Mouse (Mus musculus) c-Kit-negative CD71-positive TER-119-positive erythroid progenitor cells, embryonic 14.5 days (primary cell): ENCODE results near the gene Susd4.

Source experiments
- DNase-seq: peaks from one replicate; pipeline ENCODE4 v3.0.0-alpha.2; 2013; ENCODE audit warnings: low read depth, low spot score

Gene Susd4

DNA sequence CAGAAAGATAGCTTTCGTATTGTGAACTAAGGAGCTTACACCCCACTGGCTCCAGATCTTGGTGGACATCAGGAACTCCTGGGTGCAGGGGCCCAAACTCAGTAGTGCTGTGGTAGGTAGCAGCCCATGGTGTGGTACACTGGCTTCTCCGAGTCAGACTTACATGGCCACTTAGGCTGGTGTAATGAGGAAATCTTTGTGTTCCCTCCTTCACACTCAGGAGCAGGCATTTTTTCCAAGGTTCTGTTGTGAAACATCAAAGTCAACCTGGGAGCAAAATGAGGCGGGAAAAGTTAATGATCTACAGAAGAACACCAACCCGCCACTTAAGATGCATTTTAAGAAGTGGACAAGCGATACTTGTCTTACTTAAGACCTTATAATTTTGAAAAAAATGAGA, 21.8 kb downstream of the Susd4 start:
- DNase-seq = no peak

DNA sequence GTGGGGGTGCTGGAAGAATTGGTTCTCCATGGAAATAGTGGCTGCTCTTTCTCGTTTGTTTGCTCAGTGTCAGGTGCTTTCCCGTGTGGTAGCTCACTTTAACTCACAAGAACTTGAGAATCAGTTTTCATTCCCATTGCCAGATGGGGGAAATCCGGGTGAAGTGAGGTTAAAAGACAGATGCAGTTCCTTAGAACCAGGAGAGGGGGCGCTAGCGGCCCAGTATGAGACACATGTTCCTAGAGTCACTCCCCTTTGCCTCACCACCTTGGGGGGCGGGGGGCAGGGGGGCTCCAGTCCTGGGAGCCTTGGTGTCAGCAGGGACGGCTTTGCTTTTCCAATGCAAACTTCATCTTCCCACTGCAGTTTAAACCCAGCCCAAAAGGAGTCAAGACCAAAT, 23.4 kb downstream of the Susd4 start:
- DNase-seq = no peak

DNA sequence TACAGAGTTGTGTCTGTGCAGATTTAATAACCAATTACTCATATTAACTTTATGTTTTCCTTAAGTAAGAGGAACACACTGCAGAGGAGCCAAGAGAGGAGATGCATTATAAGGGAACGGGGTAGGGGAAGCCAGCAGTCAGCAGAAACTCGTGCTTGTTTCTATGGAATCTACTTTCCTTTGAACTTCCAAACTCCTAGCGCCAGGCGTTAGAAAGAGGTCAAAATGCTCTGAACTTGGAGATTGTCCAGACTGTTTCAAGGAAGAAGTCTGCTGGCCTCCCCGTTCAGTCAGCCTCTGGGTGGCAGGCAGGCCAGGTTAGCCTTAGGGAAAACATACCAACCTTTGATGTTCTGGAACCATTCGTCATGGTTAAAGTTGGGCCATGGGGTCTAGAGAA, 25.2 kb downstream of the Susd4 start:
- no peak for DNase-seq

DNA sequence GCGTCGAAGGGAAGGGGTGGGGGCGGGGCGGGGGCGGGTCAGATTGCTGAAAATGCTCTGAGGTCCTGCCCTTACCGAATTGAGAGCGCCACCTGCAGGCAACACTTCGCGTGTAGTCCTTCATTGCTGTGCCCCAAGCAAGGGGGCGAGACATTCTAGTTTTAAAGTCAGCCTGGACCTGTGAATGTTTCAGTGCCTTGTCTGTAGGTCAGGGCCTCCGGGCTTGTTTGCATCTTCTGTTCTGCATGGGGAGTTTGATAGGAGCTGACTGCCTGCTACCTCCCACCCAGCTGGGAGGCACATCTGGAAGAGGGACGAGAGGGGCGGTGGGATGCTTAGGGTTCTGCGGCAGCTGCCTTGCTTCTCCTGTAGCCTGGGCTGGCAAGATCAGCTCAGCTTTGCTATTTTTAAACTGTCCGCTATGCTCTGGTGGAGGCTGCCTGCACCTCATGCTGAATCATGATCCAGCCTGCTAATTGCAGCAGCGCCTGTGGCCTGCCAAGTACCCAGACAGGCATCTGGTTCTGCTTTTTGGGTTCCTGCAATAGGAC, 28.9 kb downstream of the Susd4 start:
- no peak for DNase-seq

DNA sequence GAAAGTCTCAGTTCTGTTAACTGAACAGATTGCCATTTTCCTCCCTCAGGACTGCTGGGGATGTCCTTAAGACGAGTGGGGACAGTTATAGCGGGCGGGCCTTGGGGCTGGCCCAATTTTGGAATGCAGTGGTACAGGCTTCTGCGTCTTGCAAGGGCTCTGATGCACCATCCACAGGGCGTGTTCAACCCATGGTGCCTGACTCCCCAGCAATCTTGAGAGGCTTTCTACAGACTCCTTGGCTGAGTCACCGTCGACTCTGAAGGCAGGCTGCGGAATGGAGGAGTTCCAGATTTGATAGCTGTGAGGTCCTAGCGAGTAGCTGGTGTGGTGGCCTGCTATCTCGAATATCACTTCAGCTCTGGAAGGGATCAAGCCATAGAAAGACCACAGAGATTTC, 30.6 kb downstream of the Susd4 start:
- DNase-seq = no peak

DNA sequence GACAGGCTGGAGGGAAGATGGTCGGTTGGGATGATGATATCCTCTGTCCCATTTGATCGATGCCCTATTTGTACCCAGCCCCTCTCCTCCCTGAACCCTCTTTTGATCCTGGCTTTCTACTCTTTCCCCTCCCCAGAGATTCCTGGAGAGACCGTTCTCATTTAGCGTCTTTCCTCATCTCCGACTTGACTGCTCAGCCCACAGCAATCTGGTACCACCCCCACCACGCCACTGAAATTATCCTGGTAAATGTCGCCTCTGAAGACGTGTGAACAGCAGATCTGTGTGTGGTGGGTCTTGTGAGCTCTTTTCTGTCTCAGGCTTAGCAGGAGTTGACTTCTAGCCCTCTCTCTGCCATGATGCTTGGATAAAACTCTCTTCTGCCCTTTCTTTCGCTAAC, 31.0 kb downstream of the Susd4 start:
- DNase-seq = no peak

DNA sequence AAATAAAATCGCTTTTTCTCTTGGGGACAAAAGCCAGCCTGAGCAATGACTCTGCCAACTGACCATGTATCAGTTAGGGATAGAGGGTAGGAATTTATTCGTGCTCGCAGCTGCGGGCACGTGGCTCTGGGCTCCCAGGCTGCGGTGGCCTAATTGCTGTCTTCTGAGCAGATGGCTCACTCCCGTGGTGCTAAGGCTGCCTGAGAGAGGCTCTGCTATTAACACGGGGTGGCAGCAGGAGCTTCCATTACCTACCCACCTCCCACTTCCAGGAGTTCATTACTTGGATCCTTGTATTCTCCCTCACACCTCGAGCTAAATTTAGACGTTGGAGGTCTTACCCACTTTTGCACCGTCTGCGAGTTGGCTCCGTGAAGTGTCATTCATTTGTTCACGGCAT, 33.4 kb downstream of the Susd4 start:
- DNase-seq = no peak

DNA sequence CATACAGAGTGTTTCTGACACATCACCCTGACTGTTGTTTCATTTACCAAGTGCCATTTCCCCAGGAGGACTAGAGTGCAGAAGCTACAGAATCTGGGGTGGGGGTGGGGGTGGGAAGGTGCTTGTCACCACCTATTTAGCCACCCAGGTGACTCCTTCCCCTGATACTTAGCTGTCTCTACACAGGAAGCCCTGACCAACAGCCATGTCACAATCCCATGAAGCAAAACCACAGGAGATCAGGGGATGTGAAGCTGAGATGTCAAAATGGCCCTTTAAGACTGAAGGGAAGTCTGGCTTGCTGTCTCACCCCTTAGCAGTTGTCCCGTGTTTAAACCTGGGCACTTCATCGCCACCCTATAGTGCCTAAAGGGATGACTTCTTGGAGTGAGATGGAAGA, 37.9 kb downstream of the Susd4 start:
- no peak for DNase-seq

DNA sequence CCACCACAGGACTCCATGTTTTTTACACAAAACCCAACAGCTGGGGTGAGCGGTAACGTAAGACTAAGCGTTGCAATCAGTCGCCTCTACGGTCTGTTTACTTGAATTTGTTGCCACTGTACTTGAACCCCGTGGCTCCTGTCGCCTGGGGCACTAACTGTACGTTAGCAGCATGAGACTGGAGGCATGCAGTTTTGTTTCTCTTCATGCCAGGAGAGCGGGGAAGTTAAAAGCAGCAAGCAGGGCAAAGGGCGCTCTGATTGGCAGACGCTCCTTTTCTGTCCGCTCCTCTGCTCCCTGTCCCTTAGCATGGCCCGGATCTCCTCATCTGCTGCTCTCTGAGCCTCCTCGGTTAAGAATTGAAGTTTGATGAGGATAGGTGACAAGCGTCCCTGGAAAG, 39.2 kb downstream of the Susd4 start:
- no peak for DNase-seq

DNA sequence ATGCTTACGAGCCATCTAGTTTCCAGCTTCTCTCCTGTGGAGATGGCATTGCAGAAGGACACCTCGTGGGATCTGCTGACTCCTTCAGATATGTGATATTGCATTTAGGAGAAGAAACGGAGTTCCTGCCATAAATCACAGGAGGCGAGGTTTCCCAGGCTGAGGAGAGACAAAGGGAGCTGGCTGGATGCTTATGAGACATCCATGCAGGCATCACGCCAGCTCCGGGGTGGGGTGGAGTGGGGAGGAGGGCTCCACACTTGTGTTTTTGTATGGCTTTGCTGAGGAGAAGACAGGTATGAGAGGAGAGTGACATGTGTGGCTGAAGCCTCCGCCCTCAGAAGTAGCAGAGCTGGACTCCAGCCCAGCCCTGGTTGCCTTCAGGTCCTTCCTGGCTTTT, 50.3 kb downstream of the Susd4 start:
- no peak for DNase-seq

DNA sequence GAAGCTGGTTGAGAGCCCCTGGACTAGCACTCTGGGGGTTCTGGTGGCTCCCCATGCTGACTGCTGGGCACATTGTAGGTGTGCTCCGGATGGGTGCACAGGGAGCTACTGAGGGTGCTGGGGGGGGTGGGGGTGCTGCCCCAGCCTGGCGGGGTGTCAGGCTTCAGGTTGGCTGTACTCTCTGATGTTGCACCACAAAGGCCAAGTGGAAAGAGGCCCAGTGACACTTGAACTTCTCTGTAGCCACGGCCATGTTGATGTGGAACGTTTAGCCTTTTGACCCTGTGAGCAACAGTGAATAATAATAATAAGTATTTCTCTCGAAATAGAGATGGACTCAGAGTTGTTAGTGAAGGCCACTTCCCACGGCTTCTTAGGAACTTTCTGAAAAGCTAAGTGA, 50.9 kb downstream of the Susd4 start:
- no peak for DNase-seq

DNA sequence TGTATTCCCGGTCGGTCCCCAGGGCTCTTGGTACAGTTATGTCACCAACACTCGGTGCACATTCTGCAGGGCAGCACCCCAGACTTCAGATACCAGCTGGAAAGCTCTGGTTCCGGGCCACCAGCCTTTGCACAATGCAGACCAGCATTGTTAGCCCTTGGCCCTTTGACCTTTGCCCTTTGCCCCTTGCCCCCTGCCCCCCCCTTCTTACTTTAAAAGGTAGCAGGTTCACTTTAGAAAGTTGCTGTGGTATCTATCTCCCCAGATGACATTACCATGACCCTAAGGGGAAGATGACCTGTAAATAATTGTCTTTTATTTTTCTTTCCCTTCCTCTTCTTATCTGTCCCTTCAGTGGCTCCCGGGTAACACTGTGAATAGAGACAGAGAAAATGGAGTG, 53.4 kb downstream of the Susd4 start:
- DNase-seq = no peak

DNA sequence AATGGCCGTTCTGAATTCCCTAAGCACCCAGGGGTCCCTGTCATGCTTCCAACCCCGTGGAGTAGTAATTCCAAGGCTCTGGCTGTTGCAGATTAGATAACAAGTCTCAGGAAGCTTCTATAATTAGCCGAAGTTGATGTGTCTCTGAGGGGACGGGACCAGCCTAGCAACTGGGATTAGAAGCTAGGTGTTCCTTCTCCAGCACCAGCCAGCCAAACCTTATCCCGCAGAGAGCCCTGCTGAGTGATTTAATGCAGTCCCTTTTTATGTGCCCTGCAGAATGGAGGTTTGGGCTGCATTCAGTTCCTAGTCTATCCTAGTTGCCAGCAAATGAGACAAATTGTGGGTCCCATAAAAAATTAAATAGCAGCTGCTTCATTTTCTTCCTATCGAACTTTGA, 54.0 kb downstream of the Susd4 start:
- no peak for DNase-seq

DNA sequence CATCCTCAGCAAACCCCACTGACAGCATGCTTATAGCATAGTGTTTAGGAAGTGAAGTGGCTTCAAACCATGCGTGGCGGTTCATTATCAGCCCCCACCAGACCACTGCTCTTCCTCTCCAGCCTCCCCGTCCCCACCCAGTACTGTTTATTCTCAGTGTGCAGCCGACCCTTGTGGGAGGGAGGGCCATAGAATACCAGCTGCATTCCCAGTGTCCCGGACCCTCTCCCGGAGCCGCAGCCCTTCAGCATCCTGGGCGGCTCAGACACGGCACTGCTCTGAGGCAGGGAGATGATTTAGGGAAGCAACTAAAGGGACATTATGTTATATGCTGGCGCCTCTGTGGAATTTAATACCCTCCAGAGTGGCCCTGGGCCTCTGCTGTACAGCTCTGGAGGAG, 55.3 kb downstream of the Susd4 start:
- no peak for DNase-seq

DNA sequence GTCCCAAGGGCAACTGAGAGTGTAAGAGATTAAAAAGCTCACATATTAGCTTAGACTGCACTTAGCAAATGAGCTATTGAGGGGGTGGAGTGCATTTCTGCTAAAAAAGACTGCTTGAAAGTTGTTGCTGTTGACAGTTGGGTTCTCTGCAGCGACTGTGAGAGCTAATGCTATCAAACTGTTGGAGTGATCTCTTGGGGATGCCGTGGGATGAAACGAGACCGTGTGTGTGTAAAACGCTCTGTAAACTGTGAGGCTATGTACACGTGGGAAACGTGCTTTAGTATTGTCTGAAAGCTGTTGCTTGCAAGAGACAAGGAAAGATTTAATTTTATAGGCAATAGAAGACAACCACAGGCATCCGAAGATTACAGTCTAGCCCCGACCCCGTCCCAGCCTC, 59.1 kb downstream of the Susd4 start:
- no peak for DNase-seq

DNA sequence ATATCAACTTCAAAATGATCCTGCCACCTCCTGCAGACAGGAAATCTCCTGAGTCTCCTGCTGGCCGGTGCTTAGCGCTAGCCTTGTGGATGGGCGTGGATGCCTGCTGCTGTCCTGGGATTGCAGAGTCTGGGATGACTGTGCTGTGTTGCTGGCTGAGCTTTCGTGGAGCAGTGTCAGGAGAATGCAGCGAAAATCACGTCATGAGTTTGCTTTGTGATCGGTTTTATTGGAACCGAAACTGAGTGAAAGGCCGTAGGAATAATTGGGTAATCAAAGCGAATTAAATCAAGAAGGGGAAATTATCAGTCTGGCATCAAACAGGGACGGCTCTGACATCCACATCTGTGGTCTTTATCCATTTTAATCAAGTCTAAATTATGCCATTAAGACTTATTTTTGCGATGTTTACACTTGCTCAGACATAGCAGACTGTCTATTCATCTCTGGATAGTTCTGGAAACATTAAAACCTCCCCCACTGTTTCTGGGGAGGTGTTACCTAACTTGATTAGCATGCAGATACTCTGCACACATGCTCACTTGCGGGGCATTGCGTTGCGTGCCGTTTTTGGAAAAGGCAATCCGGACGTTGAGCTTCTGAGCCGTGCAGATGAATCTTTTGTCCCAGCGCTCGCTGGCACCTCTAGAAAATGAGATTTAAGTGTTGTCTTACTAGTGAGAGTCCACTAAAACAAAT, 60.2 kb downstream of the Susd4 start:
- no peak for DNase-seq

DNA sequence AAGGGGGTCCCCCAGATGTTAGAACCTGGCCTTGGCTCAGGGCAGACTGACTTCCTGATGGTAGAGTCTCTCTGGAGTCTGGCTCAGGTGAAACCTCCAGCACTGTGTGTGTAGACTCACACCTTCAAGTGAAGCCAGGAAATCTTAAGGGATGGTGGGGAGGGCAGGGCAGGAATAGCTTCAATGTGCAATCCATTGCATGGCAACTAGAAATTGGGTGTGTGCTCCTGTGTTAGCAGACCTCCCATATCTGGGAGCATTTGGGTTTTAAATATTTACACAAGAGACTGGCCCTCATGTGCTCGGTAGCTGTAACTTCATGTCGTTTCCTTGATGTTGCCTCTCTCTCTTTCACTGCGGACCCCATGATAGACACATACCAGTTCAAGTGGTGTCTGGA, 62.9 kb downstream of the Susd4 start:
- no peak for DNase-seq

DNA sequence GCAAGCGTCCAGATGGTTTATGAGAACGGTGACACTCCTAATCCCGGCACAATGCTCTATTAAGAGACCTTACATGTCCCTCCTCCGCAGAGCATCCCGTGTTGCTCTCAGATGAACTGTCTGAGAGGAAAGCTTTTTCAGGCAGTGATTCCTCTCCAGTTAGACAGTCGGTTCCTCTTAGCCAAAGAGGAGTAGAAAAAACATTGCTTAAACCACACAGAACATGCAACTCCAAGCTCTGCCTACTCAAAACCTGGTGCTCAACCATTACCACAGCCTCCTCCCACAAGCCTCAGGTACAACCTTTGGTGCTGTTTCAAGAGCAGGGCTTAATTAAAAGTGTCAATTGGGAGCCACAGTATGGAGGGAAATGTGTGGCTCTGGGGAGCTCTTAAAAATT, 74.4 kb downstream of the Susd4 start:
- no peak for DNase-seq

DNA sequence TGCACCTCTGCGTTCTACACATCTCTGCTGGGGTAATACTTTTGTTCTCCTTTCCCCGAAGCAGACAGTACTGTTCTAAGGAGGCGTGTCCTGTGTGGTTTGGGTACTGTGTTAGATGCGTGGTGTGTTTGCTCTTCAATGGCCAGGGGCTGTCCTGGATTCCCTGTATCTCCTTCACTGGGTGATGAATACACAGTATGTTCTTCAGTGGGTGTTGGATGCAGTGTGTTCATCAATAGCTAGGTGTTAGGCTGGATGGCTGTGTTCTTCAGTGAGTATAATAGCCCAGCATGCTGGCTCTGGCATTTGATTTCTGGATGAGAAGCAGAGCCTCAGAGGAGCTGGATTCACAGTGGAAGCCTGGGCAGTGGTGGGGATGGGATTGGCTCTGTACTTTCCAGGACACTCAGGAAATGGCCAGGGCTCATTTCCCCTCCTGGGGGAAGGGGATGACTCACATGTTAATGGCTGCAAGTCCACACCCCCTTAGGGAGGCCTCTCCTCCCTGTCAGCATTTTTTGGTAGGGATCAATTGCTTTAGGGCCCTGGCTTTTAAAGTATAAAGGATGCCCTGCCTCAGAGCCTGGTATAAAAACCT, 75.8 kb downstream of the Susd4 start:
- no peak for DNase-seq

DNA sequence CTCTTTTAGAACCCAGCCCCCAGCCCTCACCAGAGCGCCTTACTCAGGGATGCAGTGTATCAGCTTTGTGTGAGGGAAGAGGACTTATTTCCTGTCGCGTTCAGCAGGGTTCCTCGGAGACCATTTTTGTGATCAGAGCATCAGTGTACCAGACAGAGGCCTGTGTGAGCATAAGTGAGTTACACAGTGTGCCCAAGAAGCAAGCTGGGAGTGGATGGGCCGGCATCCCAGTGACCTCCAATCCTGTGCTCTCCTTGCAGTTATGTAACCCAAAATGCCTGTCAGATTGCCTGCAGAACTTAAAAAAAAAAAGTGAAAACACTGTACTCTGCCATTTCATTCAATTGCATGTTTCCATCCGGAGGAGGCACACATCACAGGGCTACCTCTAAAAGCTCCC, 76.4 kb downstream of the Susd4 start:
- DNase-seq = no peak

DNA sequence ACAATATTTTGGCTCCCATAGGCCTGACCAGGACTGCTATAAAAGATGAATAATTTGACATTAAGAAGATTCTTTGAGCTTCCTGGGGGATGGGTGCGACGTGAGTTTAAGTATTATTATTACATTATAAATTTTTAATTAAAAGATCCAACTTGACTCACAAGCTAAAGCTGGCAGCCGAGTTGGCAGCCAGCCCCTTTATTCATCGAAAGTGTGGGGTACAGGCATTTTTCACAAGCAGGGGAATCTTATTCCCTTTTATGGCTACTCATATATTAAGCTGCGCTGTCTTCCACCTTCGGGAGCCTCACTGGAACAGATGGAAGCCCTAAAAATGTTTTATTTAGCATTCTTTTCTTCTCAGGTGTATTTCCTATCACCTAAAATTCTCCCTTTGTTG, 76.9 kb downstream of the Susd4 start:
- DNase-seq = no peak

DNA sequence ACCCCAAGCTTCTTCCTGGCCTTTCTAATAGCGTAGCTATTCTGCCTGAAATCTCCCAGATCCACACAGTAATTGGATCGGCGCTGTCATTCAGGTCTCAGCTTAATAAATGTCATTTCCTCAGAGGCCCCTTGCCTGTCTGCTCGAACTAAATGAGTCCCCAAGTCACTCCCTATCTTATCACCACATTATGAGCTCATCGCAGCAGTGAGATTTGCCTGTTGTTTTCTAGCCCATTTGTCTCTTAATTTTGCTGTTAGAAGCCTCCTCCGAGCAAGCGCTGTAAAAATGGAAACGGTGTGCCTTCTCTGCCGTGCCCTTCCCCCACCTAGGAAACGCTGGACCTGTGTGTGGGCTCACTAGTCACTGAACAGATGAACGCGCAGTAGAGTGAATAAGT, 85.9 kb downstream of the Susd4 start:
- DNase-seq = no peak

DNA sequence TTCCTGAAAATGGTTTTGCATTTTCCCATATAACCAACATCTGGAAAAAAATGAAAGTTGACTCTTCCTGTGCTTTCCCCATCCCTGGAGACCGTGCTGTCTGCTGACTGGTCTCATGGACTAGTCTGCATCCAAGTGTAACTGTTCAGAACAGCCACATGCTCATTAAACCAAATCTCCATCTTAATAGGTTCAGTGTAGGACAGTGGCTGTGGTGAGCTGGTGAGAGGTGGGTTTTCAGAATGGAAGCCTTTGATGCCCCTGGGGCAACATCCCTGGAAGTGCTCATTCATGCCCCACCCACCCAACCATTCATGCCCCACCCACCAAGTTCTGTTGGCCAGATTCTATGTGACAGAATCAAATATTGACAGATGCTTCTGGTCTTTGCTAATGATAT, 86.4 kb downstream of the Susd4 start:
- no peak for DNase-seq

DNA sequence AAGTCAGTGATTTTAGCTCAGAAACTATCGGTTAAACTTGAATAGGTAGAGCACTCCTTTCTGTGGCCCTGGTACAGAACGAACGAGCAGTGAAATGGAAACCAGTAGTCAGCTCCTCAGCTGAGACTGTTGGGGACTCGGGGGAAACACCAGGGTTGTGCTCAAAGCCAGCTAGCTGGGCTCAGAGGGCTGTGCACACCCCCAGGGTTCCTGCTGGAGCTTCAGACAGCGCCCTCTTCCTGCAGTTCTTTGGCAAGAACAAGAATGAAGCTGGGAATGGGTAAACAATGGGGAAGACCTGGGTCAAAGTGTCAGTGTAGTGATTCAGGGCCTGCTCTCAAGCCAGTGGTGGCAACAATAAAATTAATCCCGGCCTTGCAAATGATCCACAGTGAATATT, 88.5 kb downstream of the Susd4 start:
- no peak for DNase-seq
